Mouse (Mus musculus): ENCODE data around the gene Xkr8. TPM values are rescaled to one million over a fixed set of nuclear protein-coding genes. Genes with fewer than 3 reads are reported as not detected.
"Not testable (repeated sequence)": the region's sequence is repeated elsewhere in the genome, so short reads cannot be mapped to it uniquely, and the experiment has no call there.

Gene Xkr8
- polyA plus RNA-seq (2017; shearing (Covaris generic)): 10 to 100 TPM in 1 of 2 experiments, 1 to 10 TPM in 1; 5.4 to 14.9 TPM

GRCm38 (mm10) chr4:132732148-132732684 is at the start of gene Xkr8:
TSS of gene Xkr8 (minus strand) at chr4:132732546.
- ATAC-seq: peak; percentile 91

DNA sequence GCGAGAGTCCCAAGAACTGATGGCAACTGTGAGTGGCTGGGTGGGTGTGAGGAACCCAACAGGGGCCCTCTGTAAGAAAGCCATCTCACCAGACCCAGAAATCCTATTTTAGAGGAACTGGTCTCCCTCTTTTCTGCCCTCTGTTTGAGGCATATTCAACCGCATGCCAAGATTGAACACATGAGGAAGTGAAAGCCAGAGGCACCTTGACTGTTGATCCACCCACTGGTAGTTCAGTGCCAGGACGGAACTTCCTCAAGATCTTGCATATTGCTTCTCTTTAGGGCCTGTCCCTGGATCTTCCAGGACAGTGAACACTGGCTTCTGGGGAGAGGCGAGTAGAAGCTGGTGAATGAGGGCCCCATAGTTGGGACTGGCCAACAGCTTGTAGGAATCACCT is 47.9 kb upstream of the Xkr8 start:
- no peak for ATAC-seq

GRCm38 (mm10) chr4:132778562-132779201 is 46.3 kb upstream of the Xkr8 start:
- peak; percentile 41 for ATAC-seq

DNA sequence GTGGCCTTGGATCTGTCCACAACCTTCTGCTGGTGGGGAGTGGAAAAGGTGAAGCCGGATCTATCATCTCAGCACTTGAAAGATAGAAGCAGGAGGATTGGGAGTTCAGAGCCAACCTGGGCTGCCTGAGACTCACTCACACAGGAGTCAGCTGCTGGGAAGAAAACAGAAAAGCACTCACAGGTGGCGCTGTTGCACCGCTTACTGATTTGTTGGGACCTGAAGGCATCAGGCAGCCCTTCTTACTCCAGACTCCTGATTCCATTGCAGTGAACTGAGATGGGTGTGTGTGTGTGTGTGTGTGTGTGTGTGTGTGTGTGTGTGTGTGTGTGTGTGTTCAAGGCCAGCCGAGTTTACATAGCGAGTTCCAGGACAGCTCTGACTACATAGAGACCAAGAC is 44.4 kb upstream of the Xkr8 start:
- ATAC-seq: peak; percentile 45

DNA sequence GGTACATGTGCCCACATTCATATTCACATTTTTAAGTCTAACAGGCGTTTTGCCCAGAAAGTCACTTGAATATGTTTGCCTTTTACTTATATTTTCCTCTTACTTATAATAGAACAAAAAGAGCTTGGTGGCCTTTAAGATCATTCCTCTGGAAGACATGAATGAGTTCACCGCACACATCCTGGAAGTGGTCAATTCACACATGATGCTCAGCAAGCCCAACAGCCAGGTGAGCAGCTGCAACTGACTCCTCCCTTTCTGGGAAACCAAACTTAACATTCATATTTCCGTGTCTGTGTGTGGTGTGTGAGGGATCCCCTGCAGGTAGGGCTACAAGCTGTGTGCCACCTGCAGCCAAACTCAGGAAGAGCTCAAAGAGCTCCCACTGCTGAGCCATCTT is 42.6 kb upstream of the Xkr8 start:
- ATAC-seq: peak; percentile 32

GRCm38 (mm10) chr4:132771776-132772175 is 39.4 kb upstream of the Xkr8 start:
- no peak for ATAC-seq

DNA sequence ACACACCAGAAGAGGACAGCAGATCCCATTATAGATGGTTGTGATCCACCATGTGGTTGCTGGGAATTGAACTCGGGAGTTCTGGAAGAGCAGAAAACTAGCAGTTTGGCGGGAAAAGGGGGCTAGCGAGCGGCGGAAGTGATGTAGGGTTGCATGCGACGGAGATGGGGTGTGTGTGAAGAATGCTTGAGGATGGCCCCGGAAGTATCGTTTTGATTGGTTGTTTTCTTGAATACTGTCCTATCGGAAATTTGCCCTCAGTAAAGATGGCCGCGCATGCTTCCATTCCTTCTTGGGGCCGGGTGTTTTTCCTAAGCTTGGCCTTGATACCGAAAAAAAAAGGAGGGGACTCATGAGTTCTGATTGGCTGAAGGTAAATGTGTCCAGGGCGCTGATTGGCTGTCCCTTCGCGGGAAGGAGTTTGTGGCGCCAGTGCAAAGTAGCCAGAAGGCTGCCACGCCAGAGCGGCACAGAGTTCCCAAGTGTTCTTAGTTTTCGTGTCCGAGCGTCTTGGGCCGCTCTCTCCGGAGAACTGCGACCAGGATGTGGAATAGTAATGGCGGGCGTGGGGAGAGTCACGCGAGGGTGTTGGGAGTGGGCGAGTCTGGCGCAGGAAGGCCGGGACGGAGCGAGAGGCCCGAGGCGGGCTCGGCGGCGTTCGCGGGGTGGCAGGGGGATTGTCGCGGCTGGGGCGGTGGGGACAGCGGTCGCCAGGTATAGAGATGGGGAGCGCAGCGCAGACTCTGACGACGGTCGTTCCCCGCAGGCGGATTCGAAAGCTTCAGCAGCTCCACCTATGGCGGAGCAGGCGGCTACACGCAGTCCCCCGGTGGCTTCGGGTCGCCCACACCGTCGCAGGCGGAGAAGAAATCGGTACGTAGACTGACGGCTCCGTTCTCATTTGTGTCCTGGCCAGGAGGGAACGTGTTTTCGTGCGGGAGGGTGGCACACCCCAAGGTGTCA is 35.8 kb upstream of the Xkr8 start, which contains the start of gene Rpa2:
Gene Rpa2, plus strand, starts transcription at position 419 of the 963 bp plus-strand sequence.
- peak; percentile 95 for ATAC-seq

- not testable (repeated sequence) for ATAC-seq
Observed at GRCm38 (mm10) chr4:132763125-132763524, 30.8 kb upstream of the Xkr8 start.

DNA sequence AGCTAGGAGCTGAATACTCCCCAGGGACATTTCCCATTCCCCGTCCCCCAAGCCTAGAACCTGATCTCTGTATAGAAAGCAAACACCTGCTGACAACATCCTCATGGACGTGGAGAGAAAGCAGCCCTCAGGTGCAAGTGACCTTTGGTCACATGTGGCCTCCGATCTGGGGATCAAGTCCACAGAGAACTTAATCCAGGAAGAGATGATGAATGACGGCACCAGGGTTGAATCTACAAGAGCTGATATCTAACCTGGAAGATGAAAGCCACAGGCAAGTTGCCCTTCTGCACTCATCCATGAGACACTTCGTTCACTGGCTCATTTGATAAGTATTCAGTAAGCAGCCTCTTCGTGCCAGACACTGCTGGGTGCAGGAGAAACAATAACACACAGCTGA is 30.3 kb upstream of the Xkr8 start:
- no peak for ATAC-seq

GRCm38 (mm10) chr4:132760296-132760695 is 27.9 kb upstream of the Xkr8 start:
- ATAC-seq: no peak

GRCm38 (mm10) chr4:132757633-132758351 is 25.4 kb upstream of the Xkr8 start:
- no peak for ATAC-seq

DNA sequence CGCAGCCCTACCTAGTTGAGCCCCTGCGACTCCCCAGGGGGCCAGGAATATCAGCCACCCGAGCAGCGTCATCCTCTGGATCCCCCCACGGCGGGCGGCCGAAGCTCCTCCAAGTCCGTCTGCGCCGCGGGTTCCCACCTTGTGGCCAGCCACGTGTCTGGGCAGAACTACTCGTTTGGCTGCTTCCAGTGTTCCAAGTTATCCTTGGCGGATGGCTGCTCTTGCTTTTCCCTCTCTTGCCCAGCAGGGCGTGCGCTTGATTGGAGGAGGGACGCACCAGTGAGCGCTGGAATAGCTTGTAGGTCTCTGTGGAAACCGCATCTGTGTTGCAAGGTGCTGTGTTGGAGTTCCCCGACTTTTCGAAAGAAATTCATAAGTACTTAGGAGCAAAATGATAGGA is 24.6 kb upstream of the Xkr8 start, which contains the start of gene Smpdl3b:
Gene Smpdl3b, minus strand, starts transcription at position 279 of the 400 bp plus-strand sequence.
- ATAC-seq: peak; percentile 89

- no peak for ATAC-seq
Observed at GRCm38 (mm10) chr4:132752992-132753391, 20.6 kb upstream of the Xkr8 start.

GRCm38 (mm10) chr4:132749258-132749982 is 17.1 kb upstream of the Xkr8 start:
- ATAC-seq: no peak

DNA sequence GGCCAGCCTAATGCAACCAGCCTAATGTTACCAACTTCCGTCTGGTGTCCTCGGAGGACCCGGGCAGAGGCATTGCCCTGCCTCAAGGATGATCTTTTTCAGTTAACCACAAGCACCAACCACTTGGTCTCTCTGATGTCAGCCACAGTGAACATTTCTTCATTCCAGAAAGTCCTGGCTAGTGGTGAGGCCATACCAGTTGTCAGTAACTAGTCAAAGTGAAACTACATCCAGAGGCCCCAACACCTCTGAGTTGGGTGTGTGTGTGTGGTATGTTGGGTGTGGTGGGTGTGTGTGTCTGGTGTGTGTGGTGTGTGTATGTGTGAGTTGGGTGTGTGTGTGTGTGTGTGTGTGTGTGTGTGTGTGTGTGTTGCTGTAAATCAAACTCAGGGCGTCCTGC is 16.4 kb upstream of the Xkr8 start:
- no peak for ATAC-seq

DNA sequence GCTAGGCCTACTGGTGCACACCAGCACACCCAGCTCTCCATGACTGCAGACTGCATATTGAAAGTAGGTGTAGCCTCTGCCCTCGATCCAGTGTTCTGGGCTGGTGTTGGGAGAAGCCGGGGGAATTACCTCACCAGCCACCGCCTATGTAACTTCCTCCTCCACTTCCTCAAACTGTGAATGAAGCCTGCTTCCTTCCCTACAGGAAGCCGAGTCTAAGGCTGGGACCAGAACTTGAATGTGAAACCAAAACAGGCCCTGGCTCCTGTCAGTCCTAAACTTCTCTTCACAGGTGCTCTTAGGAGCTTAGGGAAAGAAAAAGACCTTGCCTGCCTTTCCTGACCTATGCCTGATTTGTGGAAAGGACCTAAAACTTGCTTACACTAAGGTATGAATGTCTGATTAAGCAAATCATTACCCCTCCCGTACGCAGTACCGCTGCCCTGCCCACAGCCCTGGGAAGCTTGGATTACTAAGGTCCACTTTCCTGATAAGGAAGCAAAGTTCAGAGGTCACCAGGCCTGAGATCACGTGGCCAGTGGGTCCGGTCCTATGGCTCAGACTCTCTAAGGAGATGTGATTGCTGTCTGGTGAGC is 15.4 kb upstream of the Xkr8 start:
- ATAC-seq: peak; percentile 88

GRCm38 (mm10) chr4:132746911-132747517 is 14.7 kb upstream of the Xkr8 start:
- no peak for ATAC-seq

GRCm38 (mm10) chr4:132743992-132744911 is 11.9 kb upstream of the Xkr8 start:
- no peak for ATAC-seq

GRCm38 (mm10) chr4:132741491-132741890 is 9.1 kb upstream of the Xkr8 start:
- no peak for ATAC-seq

- not testable (repeated sequence) for ATAC-seq
Observed at GRCm38 (mm10) chr4:132737154-132737553, 4.8 kb upstream of the Xkr8 start.

All from CD4-positive, CD25-positive, alpha-beta regulatory T cell, adult 4 months (primary cell).